Mouse (Mus musculus): ENCODE data around the gene Sap18b. TPM values are rescaled to one million over a fixed set of nuclear protein-coding genes. Genes with fewer than 3 reads are reported as not detected.
"Not testable (repeated sequence)": the region's sequence is repeated elsewhere in the genome, so short reads cannot be mapped to it uniquely, and the experiment has no call there.

Sap18b gene
- polyA plus RNA-seq, 1 experiment from 2014 or later = 414 TPM

GRCm38 (mm10) chr8:95853102-95853843 lies 28.1 kb downstream of the Sap18b start, which contains the start of gene Slc38a7:
Gene Slc38a7, minus strand, starts transcription at chr8:95853539.
- 11% methylated on average over 22 of the region's 22 CpGs for WGBS
- Histone ChIP-seq H3K27me3 (ENCODE audit: insufficient read depth, low read length) (no peaks in the 10 kb centered on the region), H3K9me3 (replicated peaks; ENCODE audit: low read length) (no peaks in the 10 kb centered on the region), H3K9ac (ENCODE audit: low read depth, low read length) (peak within 1 kb of the TSS; percentile 58; the same call in 1 of the 2 replicates), H3K4me2 (ENCODE audit: low read length) (peak within 1 kb of the TSS; percentile 74), H3K36me3 (ENCODE audit: insufficient read depth, low read length) (peaks cover 4% of the 10 kb centered on the region; the same call in 1 of the 2 replicates), H3K27ac (peak within 1 kb of the TSS; percentile 47; the same call in 1 of the 2 replicates), H3K4me3 (replicated peaks; ENCODE audit: low read depth, low read length) (peak within 1 kb of the TSS; percentile 51), H3K4me1 (replicated peaks; ENCODE audit: insufficient read depth, low read length) (peaks cover 8% of the 10 kb centered on the region; the same call in 1 of the 2 replicates)
- no peak for TF ChIP-seq CTCF (IDR thresholded peaks at IDR 0.05; ENCODE audit: low read depth)
- ATAC-seq (replicated peaks; ENCODE audit: low FRiP score, low read depth) (peak; percentile 96), DNase-seq (ENCODE audit: low spot score) (peak; percentile 93)

- Histone ChIP-seq H3K9ac (ENCODE audit: low read depth, low read length) (no peak overlapping the region), H3K36me3 (ENCODE audit: insufficient read depth, low read length) (no peaks in the 10 kb centered on the region), H3K4me2 (ENCODE audit: low read length) (no peak overlapping the region), H3K27ac (no peak overlapping the region), H3K4me3 (replicated peaks; ENCODE audit: low read depth, low read length) (no peak overlapping the region), H3K9me3 (replicated peaks; ENCODE audit: low read length) (no peaks in the 10 kb centered on the region), H3K27me3 (ENCODE audit: insufficient read depth, low read length) (no peaks in the 10 kb centered on the region), H3K4me1 (replicated peaks; ENCODE audit: insufficient read depth, low read length) (peaks cover 8% of the 10 kb centered on the region; the same call in 1 of the 2 replicates)
- ATAC-seq (replicated peaks; ENCODE audit: low FRiP score, low read depth) (no peak), DNase-seq (ENCODE audit: low spot score) (no peak)
- WGBS = 82% methylated on average over 6 of the region's 6 CpGs
- no peak for TF ChIP-seq CTCF (IDR thresholded peaks at IDR 0.05; ENCODE audit: low read depth)
Observed at GRCm38 (mm10) chr8:95854174-95854573, 29.0 kb downstream of the Sap18b start.

- H3K27me3 ChIP-seq (ENCODE audit: insufficient read depth, low read length); H3K4me3 ChIP-seq (replicated peaks; ENCODE audit: low read depth, low read length); ATAC-seq (replicated peaks; ENCODE audit: low FRiP score, low read depth); H3K9me3 ChIP-seq (replicated peaks; ENCODE audit: low read length); H3K4me1 ChIP-seq (replicated peaks; ENCODE audit: insufficient read depth, low read length); H3K27ac ChIP-seq; H3K4me2 ChIP-seq (ENCODE audit: low read length); DNase-seq (ENCODE audit: low spot score); H3K9ac ChIP-seq (ENCODE audit: low read depth, low read length): not testable (repeated sequence)
- 80% methylated on average over 10 of the region's 11 CpGs for WGBS
- peaks cover 23% of the 10 kb centered on the region for H3K36me3 ChIP-seq (ENCODE audit: insufficient read depth, low read length)
Observed at GRCm38 (mm10) chr8:95863761-95864440, 38.8 kb downstream of the Sap18b start.

- H3K36me3 ChIP-seq (ENCODE audit: insufficient read depth, low read length) = peaks cover 31% of the 10 kb centered on the region
- 96% methylated on average over 17 of the region's 18 CpGs for WGBS
- H3K27ac ChIP-seq; H3K9ac ChIP-seq (ENCODE audit: low read depth, low read length); ATAC-seq (replicated peaks; ENCODE audit: low FRiP score, low read depth); H3K4me3 ChIP-seq (replicated peaks; ENCODE audit: low read depth, low read length); H3K4me2 ChIP-seq (ENCODE audit: low read length); H3K27me3 ChIP-seq (ENCODE audit: insufficient read depth, low read length); H3K4me1 ChIP-seq (replicated peaks; ENCODE audit: insufficient read depth, low read length); DNase-seq (ENCODE audit: low spot score); H3K9me3 ChIP-seq (replicated peaks; ENCODE audit: low read length): not testable (repeated sequence)
Observed at GRCm38 (mm10) chr8:95864851-95865250, 39.7 kb downstream of the Sap18b start.

GRCm38 (mm10) chr8:95871690-95872089 lies 46.5 kb downstream of the Sap18b start:
- Histone ChIP-seq H3K36me3 (ENCODE audit: insufficient read depth, low read length) (peaks cover 76% of the 10 kb centered on the region), H3K9me3 (replicated peaks; ENCODE audit: low read length) (no peaks in the 10 kb centered on the region), H3K4me2 (ENCODE audit: low read length) (no peak overlapping the region), H3K4me3 (replicated peaks; ENCODE audit: low read depth, low read length) (no peak overlapping the region), H3K4me1 (replicated peaks; ENCODE audit: insufficient read depth, low read length) (no peaks in the 10 kb centered on the region), H3K27ac (no peak overlapping the region), H3K9ac (ENCODE audit: low read depth, low read length) (no peak overlapping the region), H3K27me3 (ENCODE audit: insufficient read depth, low read length) (no peaks in the 10 kb centered on the region)
- no peak for DNase-seq (ENCODE audit: low spot score)
- WGBS = 91% methylated on average over 16 of the region's 16 CpGs
- no peak for TF ChIP-seq CTCF (IDR thresholded peaks at IDR 0.05; ENCODE audit: low read depth)
- ATAC-seq (replicated peaks; ENCODE audit: low FRiP score, low read depth) = no peak

GRCm38 (mm10) chr8:95875270-95875669 lies 50.1 kb downstream of the Sap18b start:
- Histone ChIP-seq H3K4me1 (replicated peaks; ENCODE audit: insufficient read depth, low read length) (no peaks in the 10 kb centered on the region), H3K4me2 (ENCODE audit: low read length) (no peak overlapping the region), H3K27me3 (ENCODE audit: insufficient read depth, low read length) (no peaks in the 10 kb centered on the region), H3K9me3 (replicated peaks; ENCODE audit: low read length) (no peaks in the 10 kb centered on the region), H3K36me3 (ENCODE audit: insufficient read depth, low read length) (peaks cover 54% of the 10 kb centered on the region), H3K27ac (no peak overlapping the region), H3K4me3 (replicated peaks; ENCODE audit: low read depth, low read length) (no peak overlapping the region), H3K9ac (ENCODE audit: low read depth, low read length) (no peak overlapping the region)
- DNase-seq (ENCODE audit: low spot score) = no peak
- ATAC-seq (replicated peaks; ENCODE audit: low FRiP score, low read depth) = no peak
- no peak for TF ChIP-seq CTCF (IDR thresholded peaks at IDR 0.05; ENCODE audit: low read depth)
- 95% methylated on average over 7 of the region's 7 CpGs for WGBS

Other genes with a start within 250 kb of the Sap18b start
- gene Prss54, start 249.0 kb upstream of the Sap18b start, polyA plus RNA-seq (2015; fragmentation: Nextera tagmentation; extraction: Ambion mirVana) = not detected in 2 replicates
- gene Gins3, start 191.9 kb upstream of the Sap18b start, polyA plus RNA-seq (2015; fragmentation: Nextera tagmentation; extraction: Ambion mirVana) = 9.9 and 11.5 TPM in 2 replicates
- 22.0 and 22.2 TPM in 2 replicates for gene Ndrg4, start 148.4 kb upstream of the Sap18b start, polyA plus RNA-seq (2015; fragmentation: Nextera tagmentation; extraction: Ambion mirVana)
- 15.3 and 16.8 TPM in 2 replicates for gene Setd6, start 109.5 kb upstream of the Sap18b start, polyA plus RNA-seq (2015; fragmentation: Nextera tagmentation; extraction: Ambion mirVana)
- 28.7 and 34.9 TPM in 2 replicates for gene Cnot1, start 17.9 kb upstream of the Sap18b start, polyA plus RNA-seq (2015; fragmentation: Nextera tagmentation; extraction: Ambion mirVana)
- gene Slc38a7, start 28.2 kb downstream of the Sap18b start, polyA plus RNA-seq (2015; fragmentation: Nextera tagmentation; extraction: Ambion mirVana) = 12.6 and 12.9 TPM in 2 replicates
- gene Got2, start 63.2 kb downstream of the Sap18b start, polyA plus RNA-seq (2015; fragmentation: Nextera tagmentation; extraction: Ambion mirVana) = 266 and 295 TPM in 2 replicates